Mouse (Mus musculus) CH12.LX (cell line): ENCODE results near the gene Itga4. TPM values are rescaled to one million over a fixed set of nuclear protein-coding genes. Genes with fewer than 3 reads are reported as not detected.

Experiments
- DNase-seq: peaks from one replicate; pipeline ENCODE4 v3.0.0-alpha.2; 2013; ENCODE audit errors: extremely low read depth
- H3K27ac ChIP-seq: 2 replicates; pipeline ENCODE4 v1.5.1; 2012; ENCODE audit warnings: low read depth, mild to moderate bottlenecking, control low read depth, moderate library complexity; ENCODE audit not compliant: insufficient read depth
- H3K27me3 ChIP-seq: replicated peaks from 2 replicates; pipeline ENCODE3; 2012; ENCODE audit warnings: inconsistent platforms
- H3K36me3 ChIP-seq, 2 experiments: replicated peaks in 1 of 2; 2 replicates each; pipeline versions ENCODE3 to v1.6.1; 2012; ENCODE audit warnings: inconsistent platforms in 1 of 2, low read length in 1 of 2, mild to moderate bottlenecking in 1 of 2, mixed read lengths in 1 of 2, moderate library complexity in 1 of 2; ENCODE audit not compliant: control insufficient read depth in 1 of 2, insufficient read depth in 1 of 2
- H3K4me1 ChIP-seq, 2 experiments: 2 replicates each; pipeline ENCODE4 v1.6.1; 2012; ENCODE audit warnings: inconsistent platforms in 1 of 2, moderate library complexity in 1 of 2; ENCODE audit not compliant: insufficient read depth in 2 of 2, control insufficient read depth in 1 of 2
- H3K4me2 ChIP-seq: 2 replicates; pipeline ENCODE4 v1.6.1; 2012; ENCODE audit warnings: low read depth, mild to moderate bottlenecking, control low read depth; ENCODE audit not compliant: poor library complexity, insufficient read depth, severe bottlenecking
- H3K4me3 ChIP-seq, 3 experiments: fragments of 150-350 bp in 1 of 3; sonication (generic) in 1 of 3; replicated peaks in 1 of 3; 2 replicates each; pipeline versions ENCODE3 to v1.5.1; 2011 to 2012; ENCODE audit warnings: low read depth in 2 of 3, low read length in 2 of 3, mild to moderate bottlenecking in 2 of 3, moderate library complexity in 2 of 3, control low read depth in 1 of 3, improper control_type of control experiment in 1 of 3, inconsistent platforms in 1 of 3, mixed read lengths in 1 of 3; ENCODE audit not compliant: poor library complexity in 1 of 3
- H3K79me2 ChIP-seq: replicated peaks from 2 replicates; pipeline ENCODE4 v1.6.1; 2012; ENCODE audit warnings: mild to moderate bottlenecking, moderate library complexity; ENCODE audit not compliant: control insufficient read depth, poor library complexity, insufficient read depth, severe bottlenecking; ENCODE audit errors: extremely low read depth
- H3K9ac ChIP-seq: 2 replicates; pipeline ENCODE4 v1.6.1; 2012; ENCODE audit warnings: low read depth, mild to moderate bottlenecking, control low read depth, moderate library complexity; ENCODE audit not compliant: insufficient read depth
- H3K9me3 ChIP-seq: replicated peaks from 2 replicates; pipeline ENCODE3; 2012; ENCODE audit warnings: low read length, inconsistent platforms, mixed read lengths
- BHLHE40 ChIP-seq: IDR thresholded peaks from 2 replicates; pipeline ENCODE4 v1.6.1; 2011; ENCODE audit warnings: mild to moderate bottlenecking, low read depth, low read length, improper control_type of control experiment
- CHD1 ChIP-seq: IDR thresholded peaks from 2 replicates; pipeline ENCODE4 v1.6.1; 2012; ENCODE audit warnings: low read depth, low read length, improper control_type of control experiment, inconsistent platforms
- CTCF ChIP-seq, 2 experiments: IDR thresholded peaks in 1 of 2; conservative IDR thresholded peaks in 1 of 2; 2 replicates each; pipeline ENCODE4 v1.5.1; 2011 to 2012; ENCODE audit warnings: low read depth in 2 of 2, low read length in 2 of 2, improper control_type of control experiment in 1 of 2, inconsistent platforms in 1 of 2, mild to moderate bottlenecking in 1 of 2, moderate library complexity in 1 of 2
- E2F4 ChIP-seq: IDR thresholded peaks from 2 replicates; pipeline ENCODE4 v1.6.1; 2011; ENCODE audit warnings: low read depth, low read length, improper control_type of control experiment; ENCODE audit not compliant: insufficient replicate concordance
- ELF1 ChIP-seq: IDR thresholded peaks from 2 replicates; pipeline ENCODE4 v1.6.1; 2014; ENCODE audit warnings: low read depth, mild to moderate bottlenecking, inconsistent platforms, low read length, improper control_type of control experiment
- EP300 ChIP-seq: IDR thresholded peaks from 2 replicates; pipeline ENCODE4 v1.6.1; 2011; ENCODE audit warnings: low read length, improper control_type of control experiment
- ETS1 ChIP-seq: conservative IDR thresholded peaks from 2 replicates; pipeline ENCODE4 v1.6.1; 2012; ENCODE audit warnings: low read depth, mild to moderate bottlenecking, inconsistent platforms, low read length, improper control_type of control experiment, moderate library complexity
- GABPA ChIP-seq: IDR thresholded peaks from 2 replicates; pipeline ENCODE4 v1.6.1; 2012; ENCODE audit warnings: low read depth, low read length, improper control_type of control experiment, inconsistent platforms; ENCODE audit not compliant: insufficient replicate concordance
- HCFC1 ChIP-seq: IDR thresholded peaks from 2 replicates; pipeline ENCODE4 v1.6.1; 2012; ENCODE audit warnings: low read depth, mild to moderate bottlenecking, inconsistent platforms, low read length, improper control_type of control experiment
- IRF4 ChIP-seq: IDR thresholded peaks from 2 replicates; pipeline ENCODE4 v1.6.1; 2014; ENCODE audit warnings: low read depth, mild to moderate bottlenecking, inconsistent platforms, low read length, improper control_type of control experiment
- JUND ChIP-seq: conservative IDR thresholded peaks from 2 replicates; pipeline ENCODE4 v1.6.1; 2011; ENCODE audit warnings: low read depth, low read length, improper control_type of control experiment
- KAT2A ChIP-seq: IDR thresholded peaks from 2 replicates; pipeline ENCODE4 v1.6.1; 2012; ENCODE audit warnings: low read length, improper control_type of control experiment, inconsistent platforms; ENCODE audit not compliant: insufficient replicate concordance
- MAFK ChIP-seq: IDR thresholded peaks from 2 replicates; pipeline ENCODE4 v1.6.1; 2011; ENCODE audit warnings: low read length, improper control_type of control experiment; ENCODE audit not compliant: insufficient replicate concordance
- MAX ChIP-seq: IDR thresholded peaks from 2 replicates; pipeline ENCODE4 v1.6.1; 2011; ENCODE audit warnings: low read length, improper control_type of control experiment
- MAZ ChIP-seq: IDR thresholded peaks from 2 replicates; pipeline ENCODE4 v1.6.1; 2012; ENCODE audit warnings: low read depth, mild to moderate bottlenecking, inconsistent platforms, low read length, improper control_type of control experiment, moderate library complexity
- MEF2A ChIP-seq: IDR thresholded peaks from 2 replicates; pipeline ENCODE4 v1.6.1; 2014; ENCODE audit warnings: low read depth, mild to moderate bottlenecking, inconsistent platforms, low read length, improper control_type of control experiment, borderline replicate concordance
- MXI1 ChIP-seq: IDR thresholded peaks from 2 replicates; pipeline ENCODE4 v1.6.1; 2011; ENCODE audit warnings: mild to moderate bottlenecking, low read depth, low read length, improper control_type of control experiment
- MYC ChIP-seq: IDR thresholded peaks from 2 replicates; pipeline ENCODE4 v1.6.1; 2011; ENCODE audit warnings: low read depth, mild to moderate bottlenecking, improper control_type of control experiment, low read length
- NELFE ChIP-seq: IDR thresholded peaks from 2 replicates; pipeline ENCODE4 v1.6.1; 2011; ENCODE audit warnings: low read depth, low read length, improper control_type of control experiment
- NRF1 ChIP-seq: IDR thresholded peaks from 2 replicates; pipeline ENCODE4 v1.6.1; 2014; ENCODE audit warnings: low read depth, mild to moderate bottlenecking, inconsistent platforms, low read length, improper control_type of control experiment, moderate library complexity
- PAX5 ChIP-seq: IDR thresholded peaks from 2 replicates; pipeline ENCODE4 v1.6.1; 2012; ENCODE audit warnings: low read length, inconsistent platforms, mixed read lengths
- POLR2A ChIP-seq: IDR thresholded peaks from 2 replicates; pipeline ENCODE4 v1.6.1; 2011; ENCODE audit warnings: low read depth, mild to moderate bottlenecking, improper control_type of control experiment, low read length
- POLR2AphosphoS2 ChIP-seq: IDR thresholded peaks from 2 replicates; pipeline ENCODE4 v1.6.1; 2011; ENCODE audit warnings: low read depth, low read length, improper control_type of control experiment
- RAD21 ChIP-seq: IDR thresholded peaks from 2 replicates; pipeline ENCODE4 v1.6.1; 2011; ENCODE audit warnings: low read depth, mild to moderate bottlenecking, low read length, improper control_type of control experiment, moderate library complexity
- RCOR1 ChIP-seq: conservative IDR thresholded peaks from 2 replicates; pipeline ENCODE4 v1.6.1; 2012; ENCODE audit warnings: low read depth, mild to moderate bottlenecking, inconsistent platforms, low read length, improper control_type of control experiment
- SIN3A ChIP-seq: IDR thresholded peaks from 2 replicates; pipeline ENCODE4 v1.6.1; 2012; ENCODE audit warnings: low read length, improper control_type of control experiment, inconsistent platforms
- SMC3 ChIP-seq: IDR thresholded peaks from 2 replicates; pipeline ENCODE4 v1.6.1; 2011; ENCODE audit warnings: low read depth, low read length, improper control_type of control experiment
- TBP ChIP-seq: conservative IDR thresholded peaks from 2 replicates; pipeline ENCODE4 v1.6.1; 2011; ENCODE audit warnings: low read depth, low read length, improper control_type of control experiment
- TCF12 ChIP-seq: IDR thresholded peaks from 2 replicates; pipeline ENCODE4 v1.6.1; 2014; ENCODE audit warnings: low read depth, mild to moderate bottlenecking, inconsistent platforms, low read length, improper control_type of control experiment
- UBTF ChIP-seq: IDR thresholded peaks from 2 replicates; pipeline ENCODE4 v1.6.1; 2012; ENCODE audit warnings: low read depth, mild to moderate bottlenecking, inconsistent platforms, low read length, improper control_type of control experiment, moderate library complexity
- USF1 ChIP-seq: IDR thresholded peaks from 2 replicates; pipeline ENCODE4 v1.6.1; 2014; ENCODE audit warnings: low read depth, mild to moderate bottlenecking, inconsistent platforms, low read length, improper control_type of control experiment
- USF2 ChIP-seq: conservative IDR thresholded peaks from 2 replicates; pipeline ENCODE4 v1.6.1; 2011; ENCODE audit warnings: low read depth, low read length, improper control_type of control experiment
- ZC3H11A ChIP-seq: IDR thresholded peaks from 2 replicates; pipeline ENCODE4 v1.6.1; 2012; ENCODE audit warnings: low read depth, mild to moderate bottlenecking, inconsistent platforms, low read length, improper control_type of control experiment
- ZKSCAN1 ChIP-seq: IDR thresholded peaks from 2 replicates; pipeline ENCODE4 v1.6.1; 2012; ENCODE audit warnings: low read depth, inconsistent platforms, low read length, improper control_type of control experiment, borderline replicate concordance
- ZMIZ1 ChIP-seq: IDR thresholded peaks from 2 replicates; pipeline ENCODE4 v1.6.1; 2012; ENCODE audit warnings: low read depth, mild to moderate bottlenecking, inconsistent platforms, low read length, improper control_type of control experiment
- ZNF384 ChIP-seq: IDR thresholded peaks from 2 replicates; pipeline ENCODE4 v1.6.1; 2012; ENCODE audit warnings: low read depth, low read length, improper control_type of control experiment, inconsistent platforms
- dilution Hi-C: fragments of 300-500 bp; cut with MboI; formaldehyde crosslinking; loops from 2 replicates; pipeline ENCODE4 v1.14.3; 2020; ENCODE audit warnings: low sequenced_read_pairs; ENCODE audit not compliant: extremely low pct_unique_long_range_greater_than_20kb, extremely low pct_ligation_motif_present
- in situ Hi-C: fragments of 300-500 bp; cut with MboI; formaldehyde crosslinking; loops from 3 replicates; pipeline ENCODE4 v1.14.3; 2019; ENCODE audit warnings: low sequenced_read_pairs, low pct_ligation_motif_present, low pct_unique_long_range_greater_than_20kb, mixed read lengths
- polyA plus RNA-seq: library from polyadenylated mRNA; unstranded; fragments of >175 nt; gene quantifications from 2 replicates; pipeline ENCODE4 v1.2.1, GENCODE M21; 2012; ENCODE audit warnings: low read depth; ENCODE audit not compliant: insufficient read length
- total RNA-seq, 2 experiments: library from RNA; depleted of rRNA; stranded (reverse); fragments of 300-350 nt in 1 of 2; fragments of >200 nt in 1 of 2; gene quantifications; 2 replicates each; pipeline ENCODE4 v1.2.3; 2012 to 2014

The Itga4 gene
- total and polyA plus RNA-seq, 3 experiments = 51.2 to 79.3 (median 54.3) TPM

- Histone ChIP-seq H3K79me2 (peaks cover 29% of the 10 kb centered on the region), H3K27ac (peak overlapping the region; percentile 80), H3K4me2 (peak overlapping the region; percentile 92), H3K9me3 (no peaks in the 10 kb centered on the region), H3K36me3 (no peaks in the 10 kb centered on the region), H3K9ac (peak overlapping the region; percentile 93), H3K27me3 (no peaks in the 10 kb centered on the region), H3K4me1 (peaks cover 6 to 35% of the 10 kb centered on the region in 2 experiments), H3K4me3 (peak overlapping the region; percentile 15 to 25 (median 19))
- peak; percentile 71 for DNase-seq
- dilution Hi-C loops (no loop called here), in situ Hi-C loops (no loop called here)
- TF ChIP-seq POLR2A (no peak), MAFK (no peak), SIN3A (no peak), USF1 (no peak), JUND (no peak), BHLHE40 (peak; percentile 93), POLR2AphosphoS2 (no peak; the same call in 1 of the 2 replicates), RCOR1 (no peak), NRF1 (no peak), GABPA (no peak), MYC (peak; percentile 81; the same call in 1 of the 2 replicates), NELFE (peak; percentile 30; the same call in 1 of the 2 replicates), PAX5 (no peak), ZNF384 (no peak), CHD1 (no peak; the same call in 1 of the 2 replicates), MXI1 (peak; percentile 73; the same call in 1 of the 2 replicates), ELF1 (no peak), MAX (peak; percentile 93), TBP (no peak), MAZ (0 out of 2 replicates have a peak, but pooled peaks have one; percentile 30), SMC3 (no peak), MEF2A (peak; percentile 39; the same call in 1 of the 2 replicates), USF2 (no peak), ZC3H11A (no peak), KAT2A (no peak), ZKSCAN1 (no peak), RAD21 (peak; percentile 12), TCF12 (peak; percentile 32; the same call in 1 of the 2 replicates), ETS1 (no peak; the same call in 1 of the 2 replicates), E2F4 (no peak), UBTF (no peak), IRF4 (peak; percentile 35; the same call in 1 of the 2 replicates), ZMIZ1 (no peak), HCFC1 (no peak), CTCF (conservative IDR thresholded peaks at IDR 0.05 in 1 of 2, IDR thresholded peaks at IDR 0.05 in 1 of 2; ENCODE audit: low read depth in 2 of 2, low read length in 2 of 2) (0 out of 4 replicates have a peak, but pooled peaks of 1 of the 2 experiments have one; percentile 18), EP300 (peak; percentile 38)
Observed at GRCm38 (mm10) chr2:79253754-79254197, 1.4 kb upstream of the Itga4 start.
